Mouse (Mus musculus): Measurements from ENCODE around the gene Psma1.

Gene Psma1

GRCm38 (mm10) chr7:114281671-114282070, 5.8 kb upstream of the Psma1 start:
- intact Hi-C loops (cut with DNase I), result no loop called here

GRCm38 (mm10) chr7:114275372-114276004, 430 bp downstream of the Psma1 start:
- intact Hi-C loops (cut with DNase I), result loop anchor here (10.0 kb wide), 1 partner anchor 139 kb away; the partner anchor contains the start of gene Pde3b

GRCm38 (mm10) chr7:114268446-114268845, 7.5 kb downstream of the Psma1 start:
- intact Hi-C loops (cut with DNase I), result no loop called here

GRCm38 (mm10) chr7:114253885-114254833, 21.8 kb downstream of the Psma1 start, which contains the start of gene Copb1:
TSS of gene Copb1 (minus strand) at chr7:114254711.
- intact Hi-C loops (cut with DNase I), result no loop called here

GRCm38 (mm10) chr7:114251684-114252083, 24.2 kb downstream of the Psma1 start:
- intact Hi-C loops (cut with DNase I), result loop anchor here (2.0 kb wide), 1 partner anchor 15 kb away; no protein-coding TSS in a partner anchor

- intact Hi-C loops (cut with DNase I), result no loop called here
Observed at GRCm38 (mm10) chr7:114233980-114234379, 41.9 kb downstream of the Psma1 start.

GRCm38 (mm10) chr7:114232982-114233381, 42.9 kb downstream of the Psma1 start:
- intact Hi-C loops (cut with DNase I), result no loop called here

- intact Hi-C loops (cut with DNase I), result no loop called here
Observed at GRCm38 (mm10) chr7:114231857-114232256, 44.1 kb downstream of the Psma1 start.

- intact Hi-C loops (cut with DNase I), result no loop called here
Observed at GRCm38 (mm10) chr7:114226521-114226920, 49.4 kb downstream of the Psma1 start.

- intact Hi-C loops (cut with DNase I), result no loop called here
Observed at GRCm38 (mm10) chr7:114220433-114220832, 55.5 kb downstream of the Psma1 start.

- intact Hi-C loops (cut with DNase I), result no loop called here
Observed at GRCm38 (mm10) chr7:114216908-114217307, 59.0 kb downstream of the Psma1 start.

Measured in adrenal gland (tissue).